Mouse (Mus musculus) urinary bladder, postnatal 10 days (tissue): ENCODE measurements around the gene Tcf20.
"Not testable (repeated sequence)": the region's sequence is repeated elsewhere in the genome, so short reads cannot be mapped to it uniquely, and the experiment has no call there.

Experiments used
- DNase-seq: peaks from one replicate; pipeline ENCODE4 v3.0.0; 2022; ENCODE audit warnings: low spot score

Gene Tcf20

GRCm38 (mm10) chr15:82898740-82899675 lies 88.7 kb downstream of the Tcf20 start:
- DNase-seq, result no peak

GRCm38 (mm10) chr15:82898141-82898739 lies 89.4 kb downstream of the Tcf20 start:
- no peak for DNase-seq

GRCm38 (mm10) chr15:82896336-82896735 lies 91.3 kb downstream of the Tcf20 start:
- DNase-seq, result no peak

- DNase-seq, result no peak
Measured at GRCm38 (mm10) chr15:82890470-82890869, 97.2 kb downstream of the Tcf20 start.

GRCm38 (mm10) chr15:82889426-82889825 lies 98.2 kb downstream of the Tcf20 start:
- DNase-seq, result no peak

- no peak for DNase-seq
Measured at GRCm38 (mm10) chr15:82888466-82888865, 99.2 kb downstream of the Tcf20 start.

GRCm38 (mm10) chr15:82877309-82877708 lies 110.4 kb downstream of the Tcf20 start:
- DNase-seq, result no peak

- no peak for DNase-seq
Measured at GRCm38 (mm10) chr15:82876863-82877262, 110.8 kb downstream of the Tcf20 start.

GRCm38 (mm10) chr15:82872037-82872436 lies 115.6 kb downstream of the Tcf20 start:
- DNase-seq, result no peak

GRCm38 (mm10) chr15:82866286-82866685 lies 121.4 kb downstream of the Tcf20 start:
- DNase-seq, result not testable (repeated sequence)

GRCm38 (mm10) chr15:82863674-82864073 lies 124.0 kb downstream of the Tcf20 start:
- no peak for DNase-seq

GRCm38 (mm10) chr15:82856652-82857378 lies 130.9 kb downstream of the Tcf20 start:
- DNase-seq, result no peak

- no peak for DNase-seq
Measured at GRCm38 (mm10) chr15:82856065-82856464, 131.6 kb downstream of the Tcf20 start.

- DNase-seq, result no peak
Measured at GRCm38 (mm10) chr15:82839146-82839545, 148.5 kb downstream of the Tcf20 start.

- DNase-seq, result no peak
Measured at GRCm38 (mm10) chr15:82829917-82830316, 157.8 kb downstream of the Tcf20 start.

- no peak for DNase-seq
Measured at GRCm38 (mm10) chr15:82825866-82826265, 161.8 kb downstream of the Tcf20 start.

GRCm38 (mm10) chr15:82822347-82822746 lies 165.3 kb downstream of the Tcf20 start:
- DNase-seq, result no peak

GRCm38 (mm10) chr15:82821657-82822056 lies 166.0 kb downstream of the Tcf20 start:
- no peak for DNase-seq

- DNase-seq, result no peak
Measured at GRCm38 (mm10) chr15:82815296-82815695, 172.4 kb downstream of the Tcf20 start.

GRCm38 (mm10) chr15:82814806-82815205 lies 172.9 kb downstream of the Tcf20 start:
- DNase-seq, result no peak

- no peak for DNase-seq
Measured at GRCm38 (mm10) chr15:82814321-82814720, 173.4 kb downstream of the Tcf20 start.

- no peak for DNase-seq
Measured at GRCm38 (mm10) chr15:82810556-82810955, 177.1 kb downstream of the Tcf20 start.

GRCm38 (mm10) chr15:82809511-82809910 lies 178.2 kb downstream of the Tcf20 start:
- no peak for DNase-seq
